ENCODE assay signal across 9 mouse cellular contexts in the genomic region with DNA sequence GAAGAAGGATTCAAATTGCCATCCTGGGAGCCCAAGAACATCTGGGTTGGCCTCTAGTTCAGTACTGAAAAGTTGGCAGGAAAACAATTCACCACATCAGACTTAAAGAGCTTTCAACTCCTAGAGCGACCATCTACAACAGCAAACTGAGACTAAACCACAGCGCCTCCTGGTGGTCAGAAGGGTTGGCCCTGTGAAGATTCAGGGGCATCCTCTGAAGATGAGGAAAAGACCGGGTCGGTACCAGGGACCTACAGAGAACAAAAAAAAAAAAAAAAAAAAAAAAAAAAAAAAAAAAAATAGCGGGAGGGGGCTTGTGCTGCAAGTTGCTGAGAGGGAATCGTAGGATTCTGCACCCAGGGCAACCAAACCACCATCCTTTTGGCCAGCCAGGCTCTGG. TPM values are rescaled to one million over a fixed set of nuclear protein-coding genes. Genes with fewer than 3 reads are reported as not detected.
DNase-seq lines count a peak whose midpoint lies in the region; ATAC-seq lines count a peak whose summit lies in the region.
"Had no signal": no experiment of that assay in that cellular context is flagged by ENCODE, and none has a peak within 500 bp of the region (broad histone marks: within the 10 kb centered on the region; RNA-seq: fewer than 3 reads in every experiment).

No protein-coding gene starts in this region.

- H3K36me3 ChIP-seq in hindbrain, embryonic 10.5 days = no peaks in the 10 kb centered on the region
- H3K36me3 ChIP-seq in hindbrain, embryonic 12.5 days = no peaks in the 10 kb centered on the region
- no peaks in the 10 kb centered on the region for H3K36me3 ChIP-seq in liver, embryonic 11.5 days (ENCODE audit: control insufficient read depth, insufficient read depth, low read length)
- H3K36me3 ChIP-seq: embryonic facial prominence, embryonic 15.5 days had no signal

- 36% methylated on average over 6 of the region's 6 CpGs for WGBS in hindbrain, embryonic 10.5 days
- 36% methylated on average over 6 of the region's 6 CpGs for WGBS in hindbrain, embryonic 12.5 days
- 21% methylated on average over 6 of the region's 6 CpGs for WGBS in liver, embryonic 11.5 days

- no peak for ATAC-seq in hindbrain, embryonic 12.5 days (ENCODE audit: low FRiP score)
- ATAC-seq in CD4-positive, CD25-positive, alpha-beta regulatory T cell, adult 4 months = peak; percentile 91
- peak; percentile 64 for ATAC-seq in liver, embryonic 11.5 days (replicated peaks; ENCODE audit: low FRiP score)

- no peak overlapping the region for H3K9ac ChIP-seq in hindbrain, embryonic 12.5 days
- no peak overlapping the region for H3K9ac ChIP-seq in liver, embryonic 11.5 days (ENCODE audit: low read depth, low read length)
- H3K9ac ChIP-seq: embryonic facial prominence, embryonic 15.5 days had no signal

- H3K27ac ChIP-seq in hindbrain, embryonic 10.5 days = no peak overlapping the region; the same call in 1 of the 2 replicates
- H3K27ac ChIP-seq in hindbrain, embryonic 12.5 days = no peak overlapping the region
- H3K27ac ChIP-seq in liver, embryonic 11.5 days (ENCODE audit: low read depth, low read length) = no peak overlapping the region
- H3K27ac ChIP-seq: embryonic facial prominence, embryonic 15.5 days had no signal

- H3K9me3 ChIP-seq in hindbrain, embryonic 10.5 days = no peaks in the 10 kb centered on the region
- no peaks in the 10 kb centered on the region for H3K9me3 ChIP-seq in hindbrain, embryonic 12.5 days (replicated peaks)
- no peaks in the 10 kb centered on the region for H3K9me3 ChIP-seq in liver, embryonic 11.5 days (ENCODE audit: control insufficient read depth, low read length)
- H3K9me3 ChIP-seq: embryonic facial prominence, embryonic 15.5 days had no signal

- H3K4me3 ChIP-seq in hindbrain, embryonic 10.5 days = no peak overlapping the region
- no peak overlapping the region for H3K4me3 ChIP-seq in hindbrain, embryonic 12.5 days
- no peak overlapping the region for H3K4me3 ChIP-seq in liver, embryonic 11.5 days (ENCODE audit: low read depth, low read length)
- H3K4me3 ChIP-seq: embryonic facial prominence, embryonic 15.5 days had no signal

- peaks cover 49% of the 10 kb centered on the region for H3K27me3 ChIP-seq in hindbrain, embryonic 10.5 days (ENCODE audit: insufficient read depth, poor library complexity, severe bottlenecking)
- H3K27me3 ChIP-seq in hindbrain, embryonic 12.5 days = peaks cover 46% of the 10 kb centered on the region
- H3K27me3 ChIP-seq in liver, embryonic 11.5 days (replicated peaks; ENCODE audit: control insufficient read depth, insufficient read depth, low read length) = peaks cover 33% of the 10 kb centered on the region

- peaks cover 20% of the 10 kb centered on the region for H3K4me1 ChIP-seq in hindbrain, embryonic 10.5 days (replicated peaks)
- peaks cover 5% of the 10 kb centered on the region for H3K4me1 ChIP-seq in hindbrain, embryonic 12.5 days
- H3K4me1 ChIP-seq in liver, embryonic 11.5 days (replicated peaks; ENCODE audit: control insufficient read depth, insufficient read depth, low read length) = peaks cover 6% of the 10 kb centered on the region; the same call in 1 of the 2 replicates

- peak; percentile 63 for DNase-seq in hindbrain, embryonic 10.5 days (ENCODE audit: low spot score)
- peak; percentile 74 to 76 for DNase-seq in adrenal gland, postnatal 36 days
- DNase-seq in heart, adult 8-10 months (ENCODE audit: low spot score) = peak; percentile 46
- peak; percentile 70 for DNase-seq in liver, embryonic 11.5 days (ENCODE audit: low spot score)
- peak; percentile 74 for DNase-seq in spleen, adult 12 weeks (ENCODE audit: low spot score)
- no peak for DNase-seq in right cerebral cortex, postnatal 36 days (ENCODE audit: low spot score in 2 of 2)

- H3K4me2 ChIP-seq in hindbrain, embryonic 12.5 days (replicated peaks) = no peak overlapping the region
- no peak overlapping the region for H3K4me2 ChIP-seq in liver, embryonic 11.5 days
- H3K4me2 ChIP-seq: embryonic facial prominence, embryonic 15.5 days had no signal

RNA-seq across cellular contexts. Expression of a gene that starts 0.7 kb away (rescaled TPM):
- not detected in 2 replicates for polyA plus RNA-seq in hindbrain, embryonic 10.5 days (2016; fragmentation: Nextera tagmentation; extraction: Ambion mirVana)
- not detected in 2 replicates for polyA plus RNA-seq in hindbrain, embryonic 12.5 days (2016; fragmentation: Nextera tagmentation; extraction: Ambion mirVana)
- polyA plus RNA-seq in CD4-positive, CD25-positive, alpha-beta regulatory T cell, adult 4 months (2017; shearing (Covaris generic)) = not detected
- total RNA-seq in adrenal gland, postnatal 36 days (2021) = not detected
- total RNA-seq in heart, adult 8-10 months (2022) = not detected
- not detected in 2 replicates for polyA plus RNA-seq in liver, embryonic 11.5 days (2014; fragmentation: Nextera tagmentation; extraction: Ambion mirVana)
- polyA plus RNA-seq: embryonic facial prominence, embryonic 15.5 days had no signal

RNA-seq across cellular contexts. Expression of a gene that starts 10.2 kb away (rescaled TPM):
- polyA plus RNA-seq in hindbrain, embryonic 10.5 days (2016; fragmentation: Nextera tagmentation; extraction: Ambion mirVana) = 59.4 and 66.2 TPM in 2 replicates
- polyA plus RNA-seq in hindbrain, embryonic 12.5 days (2016; fragmentation: Nextera tagmentation; extraction: Ambion mirVana) = 69.8 and 71.4 TPM in 2 replicates
- 10 to 100 TPM; 25.9 to 53.6 TPM for polyA plus RNA-seq in CD4-positive, CD25-positive, alpha-beta regulatory T cell, adult 4 months (2017; shearing (Covaris generic))
- total RNA-seq in adrenal gland, postnatal 36 days (2021) = 100 to 1,000 TPM; 133 to 139 TPM
- total RNA-seq in heart, adult 8-10 months (2022) = 10 to 100 TPM; 39.7 to 46.4 (median 43.1) TPM
- polyA plus RNA-seq in liver, embryonic 11.5 days (2014; fragmentation: Nextera tagmentation; extraction: Ambion mirVana) = 10.9 and 11.7 TPM in 2 replicates

RNA-seq across cellular contexts. Expression of a gene that starts 28.1 kb away (rescaled TPM):
- 1.3 and 1.4 TPM in 2 replicates for polyA plus RNA-seq in hindbrain, embryonic 10.5 days (2016; fragmentation: Nextera tagmentation; extraction: Ambion mirVana)
- polyA plus RNA-seq in hindbrain, embryonic 12.5 days (2016; fragmentation: Nextera tagmentation; extraction: Ambion mirVana) = 0.49 and 0.55 TPM in 2 replicates
- 1 to 10 TPM; 1.0 to 9.6 TPM for polyA plus RNA-seq in CD4-positive, CD25-positive, alpha-beta regulatory T cell, adult 4 months (2017; shearing (Covaris generic))
- total RNA-seq in adrenal gland, postnatal 36 days (2021) = 10 to 100 TPM; 13.9 to 15.3 TPM
- 10 to 100 TPM in 1 of 4 experiments, 1 to 10 TPM in 3; 4.8 to 12.3 (median 7.9) TPM for total RNA-seq in heart, adult 8-10 months (2022)
- 0.44 and 0.95 TPM in 2 replicates for polyA plus RNA-seq in liver, embryonic 11.5 days (2014; fragmentation: Nextera tagmentation; extraction: Ambion mirVana)

RNA-seq across cellular contexts. Expression of a gene that starts 28.8 kb away (rescaled TPM):
- polyA plus RNA-seq in hindbrain, embryonic 10.5 days (2016; fragmentation: Nextera tagmentation; extraction: Ambion mirVana) = not detected in 2 replicates
- not detected in 2 replicates for polyA plus RNA-seq in hindbrain, embryonic 12.5 days (2016; fragmentation: Nextera tagmentation; extraction: Ambion mirVana)
- polyA plus RNA-seq in CD4-positive, CD25-positive, alpha-beta regulatory T cell, adult 4 months (2017; shearing (Covaris generic)) = under 1 TPM in 1 of 2 experiments, not detected in 1; 0.20 TPM
- 10 to 100 TPM; 12.9 to 17.0 TPM for total RNA-seq in adrenal gland, postnatal 36 days (2021)
- 1 to 10 TPM; 1.6 to 3.4 (median 2.8) TPM for total RNA-seq in heart, adult 8-10 months (2022)
- polyA plus RNA-seq in liver, embryonic 11.5 days (2014; fragmentation: Nextera tagmentation; extraction: Ambion mirVana) = not detected in 2 replicates
- polyA plus RNA-seq: embryonic facial prominence, embryonic 15.5 days had no signal

RNA-seq across cellular contexts. Expression of a gene that starts 46.5 kb away (rescaled TPM):
- 0.14 and 0.37 TPM in 2 replicates for polyA plus RNA-seq in hindbrain, embryonic 10.5 days (2016; fragmentation: Nextera tagmentation; extraction: Ambion mirVana)
- polyA plus RNA-seq in hindbrain, embryonic 12.5 days (2016; fragmentation: Nextera tagmentation; extraction: Ambion mirVana) = 0.17 and 0.38 TPM in 2 replicates
- 1 to 10 TPM; 5.0 to 6.0 TPM for polyA plus RNA-seq in CD4-positive, CD25-positive, alpha-beta regulatory T cell, adult 4 months (2017; shearing (Covaris generic))
- under 1 TPM; 0.50 to 0.82 TPM for total RNA-seq in adrenal gland, postnatal 36 days (2021)
- not detected for total RNA-seq in heart, adult 8-10 months (2022)
- 0.40 and 0.42 TPM in 2 replicates for polyA plus RNA-seq in liver, embryonic 11.5 days (2014; fragmentation: Nextera tagmentation; extraction: Ambion mirVana)

Comparison
In these comparisons a context has a peak if more than half of its experiments do, and no peak if none do; other contexts are left out.
1. DNase-seq: peak in hindbrain, embryonic 10.5 days (single experiment), adrenal gland, postnatal 36 days (2 of 2), heart, adult 8-10 months (single experiment), liver, embryonic 11.5 days (single experiment) and spleen, adult 12 weeks (single experiment); none in right cerebral cortex, postnatal 36 days (0 of 2).